Mouse (Mus musculus) small intestine, adult 2 months (tissue): ENCODE results near the gene Ddx19a.

Experiments
- CTCF ChIP-seq: fragments of 200-500 bp; IDR thresholded peaks from 2 replicates; pipeline ENCODE4 v1.5.1; 2012; ENCODE audit warnings: low read depth, mild to moderate bottlenecking, control low read depth, inconsistent platforms, low read length, moderate library complexity, mixed read lengths; ENCODE audit not compliant: insufficient replicate concordance, insufficient read length; ENCODE audit errors: extremely low read depth
- POLR2A ChIP-seq: fragments of 200-500 bp; IDR thresholded peaks from 2 replicates; pipeline ENCODE4 v1.6.1; 2012; ENCODE audit warnings: low read depth, mild to moderate bottlenecking, control low read depth, inconsistent platforms, low read length, moderate library complexity

- TF ChIP-seq CTCF (no peak), POLR2A (no peak)
These were observed 51.9 kb downstream of the Ddx19a start for GRCm38 (mm10) chr8:110945716-110946115.
